Comparison of ENCODE assay signal across 19 mouse cellular contexts in genomic region chr15:79473638-79474355, GRCm38 (mm10). TPM values are rescaled to one million over a fixed set of nuclear protein-coding genes. Genes with fewer than 3 reads are reported as not detected.
DNase-seq lines count a peak whose midpoint lies in the region; ATAC-seq and TF ChIP-seq lines count a peak whose summit lies in the region.
"Had no signal": no experiment of that assay in that cellular context is flagged by ENCODE, and none has a peak within 500 bp of the region (broad histone marks: within the 10 kb centered on the region; RNA-seq: fewer than 3 reads in every experiment).

No protein-coding gene starts in this region.

- 0 out of 2 replicates have a peak, but pooled peaks have one; percentile 2 for TF ChIP-seq CTCF in hindbrain, postnatal 0 days (IDR thresholded peaks at IDR 0.05; ENCODE audit: low read depth)
- TF ChIP-seq CTCF in lung, embryonic 14.5 days (IDR thresholded peaks at IDR 0.05; ENCODE audit: low read depth) = peak; percentile 32
- TF ChIP-seq CTCF in E14TG2a.4 (conservative IDR thresholded peaks at IDR 0.05; ENCODE audit: low read length) = peak; percentile 11

- H3K4me2 ChIP-seq in hindbrain, postnatal 0 days (ENCODE audit: low read depth, low read length) = no peak overlapping the region
- H3K4me2 ChIP-seq in hindbrain, embryonic 16.5 days (ENCODE audit: low read length) = no peak overlapping the region
- no peak overlapping the region for H3K4me2 ChIP-seq in lung, embryonic 14.5 days
- H3K4me2 ChIP-seq: embryonic facial prominence, embryonic 13.5 days; heart, embryonic 15.5 days; hindbrain, embryonic 12.5 days; liver, embryonic 12.5 days; midbrain, embryonic 11.5 days had no signal

- no peaks in the 10 kb centered on the region for H3K9me3 ChIP-seq in hindbrain, postnatal 0 days (ENCODE audit: low read length)
- H3K9me3 ChIP-seq in hindbrain, embryonic 16.5 days (ENCODE audit: control insufficient read depth, low read length) = no peaks in the 10 kb centered on the region
- no peaks in the 10 kb centered on the region for H3K9me3 ChIP-seq in lung, embryonic 14.5 days (ENCODE audit: low read depth, low read length)
- peaks cover 6% of the 10 kb centered on the region; the same call in 1 of the 2 replicates for H3K9me3 ChIP-seq in E14TG2a.4 (ENCODE audit: low read length)
- H3K9me3 ChIP-seq: embryonic facial prominence, embryonic 13.5 days; heart, embryonic 15.5 days; hindbrain, embryonic 12.5 days had no signal

- H3K9ac ChIP-seq in hindbrain, postnatal 0 days (replicated peaks; ENCODE audit: low read length) = no peak overlapping the region
- H3K9ac ChIP-seq in hindbrain, embryonic 16.5 days (ENCODE audit: low read depth, low read length) = no peak overlapping the region
- no peak overlapping the region for H3K9ac ChIP-seq in lung, embryonic 14.5 days
- H3K9ac ChIP-seq: embryonic facial prominence, embryonic 13.5 days; heart, embryonic 15.5 days; hindbrain, embryonic 12.5 days; liver, embryonic 12.5 days had no signal

- no peak overlapping the region for H3K4me3 ChIP-seq in hindbrain, postnatal 0 days (ENCODE audit: low read length)
- no peak overlapping the region for H3K4me3 ChIP-seq in hindbrain, embryonic 16.5 days (ENCODE audit: low read length)
- H3K4me3 ChIP-seq in lung, embryonic 14.5 days (ENCODE audit: low read depth, low read length) = no peak overlapping the region
- no peak overlapping the region for H3K4me3 ChIP-seq in E14TG2a.4 (replicated peaks; ENCODE audit: low read length)
- H3K4me3 ChIP-seq: embryonic facial prominence, embryonic 13.5 days; heart, embryonic 15.5 days; hindbrain, embryonic 12.5 days; liver, embryonic 12.5 days; myocyte had no signal

- H3K4me1 ChIP-seq in hindbrain, postnatal 0 days (ENCODE audit: insufficient read depth, low read length) = no peaks in the 10 kb centered on the region
- H3K4me1 ChIP-seq in hindbrain, embryonic 16.5 days (ENCODE audit: control insufficient read depth, insufficient read depth, low read depth, low read length) = peaks cover 4% of the 10 kb centered on the region; the same call in 1 of the 2 replicates
- H3K4me1 ChIP-seq in lung, embryonic 14.5 days (ENCODE audit: insufficient read depth) = no peaks in the 10 kb centered on the region
- H3K4me1 ChIP-seq in E14TG2a.4 (replicated peaks; ENCODE audit: low read depth, low read length) = peaks cover 20% of the 10 kb centered on the region
- H3K4me1 ChIP-seq: liver, embryonic 12.5 days had no signal

- no peak for ATAC-seq in hindbrain, postnatal 0 days
- no peak for ATAC-seq in hindbrain, embryonic 16.5 days
- no peak for ATAC-seq in lung, embryonic 14.5 days (ENCODE audit: insufficient read depth)
- ATAC-seq: liver, embryonic 12.5 days had no signal

- no peak overlapping the region for H3K27ac ChIP-seq in hindbrain, postnatal 0 days
- H3K27ac ChIP-seq in hindbrain, embryonic 16.5 days (ENCODE audit: low read depth, low read length) = no peak overlapping the region
- no peak overlapping the region for H3K27ac ChIP-seq in lung, embryonic 14.5 days (ENCODE audit: low read depth)
- H3K27ac ChIP-seq: embryonic facial prominence, embryonic 13.5 days; heart, embryonic 15.5 days; hindbrain, embryonic 12.5 days; liver, embryonic 12.5 days had no signal

- no peak for DNase-seq in hindbrain, postnatal 0 days (ENCODE audit: low spot score)
- DNase-seq in lung, embryonic 14.5 days = peak; percentile 33
- DNase-seq in lung, postnatal 14 days = no peak
- DNase-seq in ZHBTc4 (ENCODE audit: low read depth, low spot score) = peak; percentile 74
- DNase-seq in adrenal gland, adult 2 months = no peak
- DNase-seq: adrenal gland, adult 8-10 months; cerebellum, adult 2 months; kidney, adult 9 months had no signal

- no peaks in the 10 kb centered on the region for H3K36me3 ChIP-seq in hindbrain, postnatal 0 days (ENCODE audit: insufficient read depth, low read length)
- no peaks in the 10 kb centered on the region for H3K36me3 ChIP-seq in hindbrain, embryonic 16.5 days (ENCODE audit: control insufficient read depth, insufficient read depth, low read length)
- H3K36me3 ChIP-seq in lung, embryonic 14.5 days (ENCODE audit: insufficient read depth) = no peaks in the 10 kb centered on the region
- H3K36me3 ChIP-seq in E14TG2a.4 (ENCODE audit: insufficient read depth, low read length) = no peaks in the 10 kb centered on the region
- H3K36me3 ChIP-seq: embryonic facial prominence, embryonic 13.5 days; heart, embryonic 15.5 days; hindbrain, embryonic 12.5 days; liver, embryonic 12.5 days had no signal

- H3K27me3 ChIP-seq in hindbrain, postnatal 0 days (ENCODE audit: insufficient read depth, low read length) = no peaks in the 10 kb centered on the region
- H3K27me3 ChIP-seq in hindbrain, embryonic 16.5 days (replicated peaks; ENCODE audit: control insufficient read depth, insufficient read depth, low read length) = no peaks in the 10 kb centered on the region
- no peaks in the 10 kb centered on the region for H3K27me3 ChIP-seq in lung, embryonic 14.5 days (ENCODE audit: insufficient read depth, low read length)
- peaks cover 12% of the 10 kb centered on the region for H3K27me3 ChIP-seq in E14TG2a.4 (ENCODE audit: insufficient read depth, low read length)
- H3K27me3 ChIP-seq: embryonic facial prominence, embryonic 13.5 days; heart, embryonic 15.5 days; hindbrain, embryonic 12.5 days had no signal

- WGBS in hindbrain, postnatal 0 days = 52% methylated on average over 12 of the region's 12 CpGs
- WGBS in hindbrain, embryonic 16.5 days = 54% methylated on average over 12 of the region's 12 CpGs
- WGBS in lung, embryonic 14.5 days = 49% methylated on average over 12 of the region's 12 CpGs

RNA-seq across cellular contexts. Expression of gene Csnk1e, which starts 18.4 kb away (rescaled TPM):
- total RNA-seq in hindbrain, postnatal 0 days (2014; rRNA removed) = 323 and 374 TPM in 2 replicates
- polyA plus RNA-seq in hindbrain, postnatal 0 days (2015; fragmentation: Nextera tagmentation; extraction: Ambion mirVana) = 158 and 178 TPM in 2 replicates
- polyA plus RNA-seq in hindbrain, embryonic 16.5 days (2015; fragmentation: Nextera tagmentation; extraction: Ambion mirVana) = 132 and 147 TPM in 2 replicates
- 93.2 and 99.6 TPM in 2 replicates for polyA plus RNA-seq in lung, embryonic 14.5 days (2014; fragmentation: Nextera tagmentation; extraction: Ambion mirVana)
- 10 to 100 TPM; 74.6 to 87.7 TPM for total RNA-seq in adrenal gland, adult 2 months (2021)
- 59.2 and 65.3 TPM in 2 replicates for polyA plus RNA-seq in adrenal gland, adult 2 months (2012; rRNA removed)

RNA-seq across cellular contexts. Expression of gene Kcnj4, which starts 31.2 kb away (rescaled TPM):
- total RNA-seq in hindbrain, postnatal 0 days (2014; rRNA removed) = 0.50 and 0.94 TPM in 2 replicates
- not detected in 2 replicates for polyA plus RNA-seq in hindbrain, postnatal 0 days (2015; fragmentation: Nextera tagmentation; extraction: Ambion mirVana)
- 0.09 TPM in 1 of 2 replicates, not detected in the other for polyA plus RNA-seq in hindbrain, embryonic 16.5 days (2015; fragmentation: Nextera tagmentation; extraction: Ambion mirVana)
- not detected in 2 replicates for polyA plus RNA-seq in lung, embryonic 14.5 days (2014; fragmentation: Nextera tagmentation; extraction: Ambion mirVana)
- 1 to 10 TPM in 1 of 2 experiments, under 1 TPM in 1; 0.20 to 6.3 TPM for total RNA-seq in adrenal gland, adult 2 months (2021)
- polyA plus RNA-seq in adrenal gland, adult 2 months (2012; rRNA removed) = 0.36 and 3.8 TPM in 2 replicates
- total RNA-seq: common myeloid progenitor, adult 5-6 weeks had no signal
- polyA plus RNA-seq: embryonic facial prominence, embryonic 13.5 days; gonadal fat pad, adult 2 months; hindbrain, embryonic 12.5 days; liver, embryonic 12.5 days; midbrain, embryonic 11.5 days; spleen, adult 2 months had no signal

RNA-seq across cellular contexts. Expression of gene Kdelr3, which starts 42.4 kb away (rescaled TPM):
- total RNA-seq in hindbrain, postnatal 0 days (2014; rRNA removed) = 6.4 and 9.6 TPM in 2 replicates
- polyA plus RNA-seq in hindbrain, postnatal 0 days (2015; fragmentation: Nextera tagmentation; extraction: Ambion mirVana) = 8.1 and 9.5 TPM in 2 replicates
- 11.6 and 14.2 TPM in 2 replicates for polyA plus RNA-seq in hindbrain, embryonic 16.5 days (2015; fragmentation: Nextera tagmentation; extraction: Ambion mirVana)
- polyA plus RNA-seq in lung, embryonic 14.5 days (2014; fragmentation: Nextera tagmentation; extraction: Ambion mirVana) = 60.3 and 68.2 TPM in 2 replicates
- total RNA-seq in adrenal gland, adult 2 months (2021) = 1 to 10 TPM; 1.9 to 4.1 TPM
- 2.9 and 3.1 TPM in 2 replicates for polyA plus RNA-seq in adrenal gland, adult 2 months (2012; rRNA removed)
- total RNA-seq: common myeloid progenitor, adult 5-6 weeks had no signal

Comparison
In these comparisons a context has a peak if more than half of its experiments do, and no peak if none do; other contexts are left out.
1. DNase-seq: peak in lung, embryonic 14.5 days (single experiment) and ZHBTc4 (single experiment); none in hindbrain, postnatal 0 days (single experiment), lung, postnatal 14 days (single experiment) and adrenal gland, adult 2 months (single experiment).
2. Peak in every context shown above with its lines, with median percentiles within 50 percentile points of each other: CTCF ChIP-seq.